ENCODE assay signal across 22 mouse cellular contexts in the genomic region with DNA sequence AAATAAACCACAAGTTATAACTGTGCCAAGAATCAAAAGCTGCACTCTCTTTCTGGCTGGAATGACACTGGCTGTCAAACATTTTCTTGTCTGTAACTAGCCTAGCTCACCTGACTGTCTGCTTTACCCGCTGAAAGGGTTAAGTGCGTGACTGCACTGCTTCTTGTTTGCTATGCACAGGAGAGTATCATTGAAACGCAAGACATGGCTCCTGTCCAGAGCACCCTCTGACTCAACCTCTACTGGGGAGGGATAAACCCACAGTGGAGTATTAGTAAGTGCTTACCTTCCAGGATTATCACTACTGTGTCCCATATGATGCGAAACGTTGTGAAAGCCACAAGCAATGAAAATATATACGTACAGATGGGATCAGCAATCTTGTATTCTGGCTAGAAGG. TPM values are rescaled to one million over a fixed set of nuclear protein-coding genes. Genes with fewer than 3 reads are reported as not detected.
A peak's percentile ranks its signal among the peaks of the same experiment; 100 is the strongest.
DNase-seq lines count a peak whose midpoint lies in the region; ATAC-seq and TF ChIP-seq lines count a peak whose summit lies in the region.
"Had no signal": no experiment of that assay in that cellular context is flagged by ENCODE, and none has a peak within 500 bp of the region (broad histone marks: within the 10 kb centered on the region; RNA-seq: fewer than 3 reads in every experiment).

No protein-coding gene starts in this region.

- H3K27me3 ChIP-seq in lung, postnatal 0 days (replicated peaks; ENCODE audit: insufficient read depth, low read length) = no peaks in the 10 kb centered on the region
- H3K27me3 ChIP-seq in kidney, adult 2 months (replicated peaks; ENCODE audit: control insufficient read depth, insufficient read depth, low read length) = no peaks in the 10 kb centered on the region
- H3K27me3 ChIP-seq: CH12.LX; embryonic facial prominence, embryonic 13.5 days; forebrain, embryonic 13.5 days; hindbrain, embryonic 12.5 days had no signal

- H3K27ac ChIP-seq in lung, postnatal 0 days (ENCODE audit: low read length) = no peak overlapping the region
- no peak overlapping the region for H3K27ac ChIP-seq in kidney, adult 2 months (ENCODE audit: insufficient read depth, low read depth, low read length)
- H3K27ac ChIP-seq: embryonic facial prominence, embryonic 13.5 days; forebrain, embryonic 13.5 days; heart, embryonic 10.5 days; hindbrain, embryonic 12.5 days had no signal

- no peak for TF ChIP-seq CTCF in lung, postnatal 0 days (IDR thresholded peaks at IDR 0.05)
- TF ChIP-seq CTCF in kidney, adult 2 months (conservative IDR thresholded peaks at IDR 0.05; ENCODE audit: insufficient read depth, insufficient read length, low read depth, low read length) = no peak

- H3K9me3 ChIP-seq in lung, postnatal 0 days (ENCODE audit: low read length) = peaks cover 6% of the 10 kb centered on the region

- H3K9ac ChIP-seq in lung, postnatal 0 days (replicated peaks; ENCODE audit: low read depth) = no peak overlapping the region
- H3K9ac ChIP-seq: embryonic facial prominence, embryonic 13.5 days; forebrain, embryonic 13.5 days; hindbrain, embryonic 12.5 days had no signal

- WGBS in lung, postnatal 0 days = 57% methylated on average over 6 of the region's 6 CpGs
- 80% methylated on average over 6 of the region's 6 CpGs for WGBS in kidney, adult 2 months

- no peak overlapping the region for H3K4me3 ChIP-seq in lung, postnatal 0 days (ENCODE audit: low read depth, low read length)
- H3K4me3 ChIP-seq in kidney, adult 2 months (ENCODE audit: insufficient read depth, low read depth, low read length) = no peak overlapping the region
- H3K4me3 ChIP-seq: embryonic facial prominence, embryonic 13.5 days; forebrain, embryonic 13.5 days; heart, embryonic 10.5 days; hindbrain, embryonic 12.5 days had no signal

- peak; percentile 41 for DNase-seq in adrenal gland, adult 2 months
- DNase-seq in adrenal gland, postnatal 14 days = no peak
- peak; percentile 73 for DNase-seq in NIH3T3 (ENCODE audit: low read depth)
- DNase-seq in lung, postnatal 0 days (ENCODE audit: low spot score) = peak; percentile 63
- peak; percentile 73 for DNase-seq in lung, postnatal 36 days
- DNase-seq in kidney, adult 2 months = no peak
- no peak for DNase-seq in layer of hippocampus, postnatal 10 days (ENCODE audit: low spot score in 2 of 2)
- DNase-seq: cerebellum, adult 18-20 months; cerebellum, adult 9-11 months; cerebellum, postnatal 36 days; heart, adult 18-20 months; heart, postnatal 10 days; heart, postnatal 4 days had no signal

- H3K4me1 ChIP-seq in lung, postnatal 0 days (ENCODE audit: insufficient read depth, low read depth, low read length) = no peaks in the 10 kb centered on the region
- H3K4me1 ChIP-seq in kidney, adult 2 months (ENCODE audit: control insufficient read depth, insufficient read depth, low read length) = no peaks in the 10 kb centered on the region
- H3K4me1 ChIP-seq: embryonic facial prominence, embryonic 13.5 days; forebrain, embryonic 13.5 days; heart, embryonic 10.5 days; hindbrain, embryonic 12.5 days had no signal

- no peak overlapping the region for H3K4me2 ChIP-seq in lung, postnatal 0 days (replicated peaks; ENCODE audit: low read depth, low read length)
- H3K4me2 ChIP-seq: embryonic facial prominence, embryonic 13.5 days; forebrain, embryonic 13.5 days; hindbrain, embryonic 12.5 days had no signal

- peak; percentile 81 for ATAC-seq in lung, postnatal 0 days
- ATAC-seq in monocyte, adult 5-6 weeks (replicated peaks; ENCODE audit: insufficient number of reproducible peaks, low FRiP score, low TSS enrichment, poor library complexity, severe bottlenecking) = no peak
- ATAC-seq: forebrain, embryonic 13.5 days; hindbrain, embryonic 16.5 days had no signal

- TF ChIP-seq EP300 in lung, postnatal 0 days (IDR thresholded peaks at IDR 0.05) = peak; percentile 38; the same call in 1 of the 2 replicates

- TF ChIP-seq POLR2A in kidney, adult 2 months (IDR thresholded peaks at IDR 0.05; ENCODE audit: low read depth, low read length) = no peak

- no peaks in the 10 kb centered on the region for H3K36me3 ChIP-seq in lung, postnatal 0 days (ENCODE audit: insufficient read depth, low read length)
- peaks cover 4% of the 10 kb centered on the region; the same call in 1 of the 2 replicates for H3K36me3 ChIP-seq in kidney, adult 2 months (ENCODE audit: control insufficient read depth, insufficient read depth, low read length)

RNA-seq across cellular contexts. Expression of a gene that starts 15.8 kb away (rescaled TPM):
- 10 to 100 TPM; 27.3 to 30.7 TPM for total RNA-seq in adrenal gland, adult 2 months (2021)
- polyA plus RNA-seq in adrenal gland, adult 2 months (2012; rRNA removed) = 3.8 and 5.0 TPM in 2 replicates
- 25.2 and 25.5 TPM in 2 replicates for total RNA-seq in adrenal gland, postnatal 14 days (2021)
- 5.0 and 5.8 TPM in 2 replicates for polyA plus RNA-seq in lung, postnatal 0 days (2015; fragmentation: Nextera tagmentation; extraction: Ambion mirVana)
- 5.7 and 6.2 TPM in 2 replicates for polyA plus RNA-seq in kidney, adult 2 months (2012; rRNA removed)
- total RNA-seq in monocyte, adult 5-6 weeks (2017) = 1.1 to 3.7 TPM (median 1.6 TPM) in 3 replicates
- total RNA-seq in layer of hippocampus, postnatal 10 days (2021) = 10 to 100 TPM; 28.7 to 31.1 TPM

RNA-seq across cellular contexts. Expression of a gene that starts 49.9 kb away (rescaled TPM):
- 1 to 10 TPM; 1.4 to 2.5 TPM for total RNA-seq in adrenal gland, adult 2 months (2021)
- polyA plus RNA-seq in adrenal gland, adult 2 months (2012; rRNA removed) = not detected in 2 replicates
- total RNA-seq in adrenal gland, postnatal 14 days (2021) = 0.48 and 0.83 TPM in 2 replicates
- polyA plus RNA-seq in lung, postnatal 0 days (2015; fragmentation: Nextera tagmentation; extraction: Ambion mirVana) = 1.3 and 2.6 TPM in 2 replicates
- 0.19 and 0.24 TPM in 2 replicates for polyA plus RNA-seq in kidney, adult 2 months (2012; rRNA removed)
- 3.2 to 7.8 TPM in 2 of 3 replicates, not detected in the other for total RNA-seq in monocyte, adult 5-6 weeks (2017)
- under 1 TPM in 1 of 2 experiments, not detected in 1; 0.48 TPM for total RNA-seq in layer of hippocampus, postnatal 10 days (2021)
- total RNA-seq: gastrocnemius, postnatal 4 days had no signal
- polyA plus RNA-seq: embryonic facial prominence, embryonic 13.5 days; forebrain, embryonic 13.5 days; heart, embryonic 10.5 days; heart, embryonic 14.5 days had no signal

RNA-seq across cellular contexts. Expression of a gene that starts 51.6 kb away (rescaled TPM):
- 10 to 100 TPM; 24.8 to 35.7 TPM for total RNA-seq in adrenal gland, adult 2 months (2021)
- polyA plus RNA-seq in adrenal gland, adult 2 months (2012; rRNA removed) = 39.1 and 42.4 TPM in 2 replicates
- total RNA-seq in adrenal gland, postnatal 14 days (2021) = 21.7 and 24.8 TPM in 2 replicates
- 29.8 and 30.6 TPM in 2 replicates for polyA plus RNA-seq in lung, postnatal 0 days (2015; fragmentation: Nextera tagmentation; extraction: Ambion mirVana)
- polyA plus RNA-seq in kidney, adult 2 months (2012; rRNA removed) = 28.4 and 29.2 TPM in 2 replicates
- 20.4 to 28.0 TPM (median 27.2 TPM) in 3 replicates for total RNA-seq in monocyte, adult 5-6 weeks (2017)
- 10 to 100 TPM; 32.0 to 36.3 TPM for total RNA-seq in layer of hippocampus, postnatal 10 days (2021)

Comparison
In these comparisons a context has a peak if more than half of its experiments do, and no peak if none do; other contexts are left out.
1. DNase-seq: peak in adrenal gland, adult 2 months (single experiment), NIH3T3 (single experiment), lung, postnatal 0 days (single experiment) and lung, postnatal 36 days (single experiment); none in adrenal gland, postnatal 14 days (single experiment), kidney, adult 2 months (single experiment) and layer of hippocampus, postnatal 10 days (0 of 2).